Mouse (Mus musculus) adrenal gland, postnatal 10 days (tissue): ENCODE measurements at regions not wholly inside any gene's neighbourhood (a gene's known extent, or its start where the extent isn't known, plus 50 kb on each side); places are given as distances from the start of the nearest gene placed in this dataset.
"Not testable (repeated sequence)": the region's sequence is repeated elsewhere in the genome, so short reads cannot be mapped to it uniquely, and the experiment has no call there.

ENCODE experiments used
- DNase-seq: peaks from one replicate; pipeline ENCODE4 v3.0.0; 2021; ENCODE audit warnings: mixed read lengths

DNA sequence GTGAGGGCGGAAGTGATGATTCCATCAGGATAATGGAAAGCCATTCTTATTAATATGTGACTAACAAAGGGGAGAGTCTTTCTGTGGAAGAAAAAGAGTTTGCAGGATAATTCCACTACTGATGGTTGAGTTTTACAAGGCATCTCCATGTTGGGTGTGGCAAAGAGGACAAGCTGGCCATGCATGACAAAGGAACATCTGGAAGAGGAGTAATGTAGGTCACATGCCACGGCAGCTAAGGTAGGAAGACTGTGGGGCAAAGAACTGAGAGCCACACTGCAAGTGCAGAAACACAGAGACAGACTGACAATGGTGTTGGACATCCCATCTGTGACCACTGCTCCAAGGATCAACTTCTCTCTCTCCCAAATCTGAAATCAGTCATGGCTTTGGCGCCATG, 196.4 kb upstream of the Gdi2 start:
- DNase-seq, result no peak

DNA sequence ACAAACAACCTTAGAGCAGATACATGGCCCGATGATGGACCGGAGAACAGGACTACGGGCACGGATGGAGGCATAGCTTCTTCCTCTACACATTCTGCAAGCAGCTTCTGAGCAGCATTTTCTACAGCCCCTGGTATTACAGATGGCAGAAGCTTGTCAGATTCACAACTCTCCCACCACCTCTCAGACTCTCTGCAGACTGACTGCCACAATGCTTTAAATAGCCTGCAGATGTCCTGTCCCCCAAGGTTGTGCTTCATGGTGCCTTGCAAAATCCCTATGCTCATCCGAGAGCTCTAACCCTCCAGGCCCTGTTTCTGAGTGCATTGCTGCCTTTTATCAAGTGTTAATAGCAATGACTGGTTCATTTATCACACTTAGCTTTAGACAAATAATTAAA, 194.3 kb upstream of the Gdi2 start:
- no peak for DNase-seq

DNA sequence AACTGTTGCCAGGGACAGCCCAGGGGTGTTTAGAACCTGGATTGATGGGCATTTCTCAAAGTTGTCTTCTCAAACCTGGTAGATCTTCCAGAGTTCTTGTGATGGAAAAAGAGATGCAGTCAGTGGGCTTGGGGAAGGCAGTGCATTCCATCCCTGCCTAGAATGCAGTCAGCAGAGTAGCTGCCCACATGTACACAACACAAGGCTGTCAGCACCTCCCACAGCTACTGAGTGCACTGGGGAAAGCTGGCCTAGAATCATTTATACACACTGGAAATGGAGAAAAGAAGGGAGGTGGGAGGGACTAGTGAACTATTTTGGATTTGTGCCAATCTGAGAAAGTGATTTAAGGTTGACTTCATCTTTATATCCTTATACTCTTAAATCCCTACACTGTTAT, 183.0 kb upstream of the Gdi2 start:
- not testable (repeated sequence) for DNase-seq

DNA sequence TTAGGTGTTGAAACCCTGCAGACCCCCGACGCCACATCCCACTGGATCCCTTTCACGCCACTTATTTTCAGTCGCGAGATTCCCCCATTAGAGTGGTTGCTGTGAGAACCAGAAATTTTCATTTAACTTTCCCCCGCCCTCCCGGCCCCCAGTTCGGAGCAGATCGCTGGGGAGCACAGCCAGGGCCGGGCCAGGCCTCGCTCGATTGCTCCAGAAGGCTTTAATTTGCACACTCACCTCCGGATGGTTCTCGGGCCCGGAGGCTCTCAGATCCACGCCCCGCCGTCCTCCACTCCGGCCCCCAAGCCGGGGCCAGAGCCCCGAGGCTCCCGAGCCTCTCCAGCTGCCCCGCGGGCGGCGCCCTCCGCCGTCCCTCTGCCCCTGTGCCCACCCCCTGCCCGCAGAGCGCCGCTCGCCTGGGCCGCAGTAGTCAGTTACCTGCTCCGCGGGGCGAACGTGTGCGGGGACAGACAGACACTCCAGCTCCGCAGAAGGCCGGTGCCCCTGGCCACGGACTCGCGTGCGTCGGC, 179.7 kb upstream of the Gdi2 start:
- DNase-seq, result peak; percentile 2

DNA sequence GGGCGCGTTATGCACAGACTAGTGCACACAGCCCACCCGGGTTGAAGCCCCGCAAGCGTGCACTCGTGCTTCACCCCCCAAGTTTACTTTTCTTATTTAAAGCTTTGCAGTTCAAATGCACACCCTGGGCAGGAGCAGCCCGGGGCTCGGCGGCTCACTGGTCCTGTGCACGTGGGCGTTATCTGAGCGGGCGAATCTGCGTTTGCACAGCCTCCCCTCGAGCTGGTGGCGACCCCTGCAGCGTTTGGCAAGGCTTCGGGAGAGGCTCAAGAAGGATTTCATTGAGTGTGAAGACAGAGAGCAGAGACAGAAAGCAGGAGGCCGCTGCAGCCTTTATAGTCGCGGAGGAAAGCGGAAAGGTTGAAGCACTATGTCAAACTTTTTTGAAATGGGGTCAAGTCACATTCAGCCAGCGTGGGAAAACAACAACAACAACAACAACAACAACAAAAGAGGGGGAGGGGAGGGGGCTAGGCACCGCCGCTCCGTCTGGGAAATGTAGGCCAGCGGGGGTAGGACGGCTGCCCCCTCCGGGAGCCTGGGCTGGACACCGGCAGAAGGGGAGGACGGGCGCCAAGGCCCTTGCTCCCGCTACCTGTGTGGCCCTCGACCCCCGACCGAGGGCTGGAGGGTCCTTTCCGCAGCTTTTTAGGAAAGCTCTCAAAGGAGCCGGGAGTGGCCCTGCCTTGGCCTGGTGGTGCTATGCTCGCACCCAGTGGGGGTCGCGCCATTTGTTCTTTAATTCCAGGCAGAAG, 178.7 kb upstream of the Gdi2 start:
- DNase-seq, result peak; percentile 12

DNA sequence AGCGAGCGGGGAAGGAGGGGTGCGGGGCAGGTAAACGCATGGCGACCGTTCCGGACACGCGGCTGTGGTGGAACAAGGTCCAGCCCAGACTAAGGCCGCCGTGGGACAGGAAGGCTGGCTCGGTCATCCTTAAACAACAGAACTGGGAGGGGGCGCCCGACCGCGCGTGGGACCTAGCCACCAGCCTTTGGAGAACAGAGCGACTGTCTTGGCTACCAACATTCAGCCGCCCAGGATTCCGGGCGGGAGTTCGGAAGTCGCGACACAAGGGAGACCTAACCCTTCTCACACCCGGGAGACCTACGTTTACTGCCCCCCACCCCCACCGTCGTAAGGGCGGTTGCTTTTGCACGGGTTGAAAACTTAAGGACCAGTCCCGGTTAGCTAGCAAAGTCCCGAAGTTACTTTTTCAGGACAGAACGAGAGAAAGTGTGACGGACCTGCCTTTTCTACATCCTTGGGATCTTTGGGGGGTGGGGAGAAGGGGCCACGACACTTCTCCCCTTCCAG, 178.1 kb upstream of the Gdi2 start:
- peak; percentile 36 for DNase-seq

DNA sequence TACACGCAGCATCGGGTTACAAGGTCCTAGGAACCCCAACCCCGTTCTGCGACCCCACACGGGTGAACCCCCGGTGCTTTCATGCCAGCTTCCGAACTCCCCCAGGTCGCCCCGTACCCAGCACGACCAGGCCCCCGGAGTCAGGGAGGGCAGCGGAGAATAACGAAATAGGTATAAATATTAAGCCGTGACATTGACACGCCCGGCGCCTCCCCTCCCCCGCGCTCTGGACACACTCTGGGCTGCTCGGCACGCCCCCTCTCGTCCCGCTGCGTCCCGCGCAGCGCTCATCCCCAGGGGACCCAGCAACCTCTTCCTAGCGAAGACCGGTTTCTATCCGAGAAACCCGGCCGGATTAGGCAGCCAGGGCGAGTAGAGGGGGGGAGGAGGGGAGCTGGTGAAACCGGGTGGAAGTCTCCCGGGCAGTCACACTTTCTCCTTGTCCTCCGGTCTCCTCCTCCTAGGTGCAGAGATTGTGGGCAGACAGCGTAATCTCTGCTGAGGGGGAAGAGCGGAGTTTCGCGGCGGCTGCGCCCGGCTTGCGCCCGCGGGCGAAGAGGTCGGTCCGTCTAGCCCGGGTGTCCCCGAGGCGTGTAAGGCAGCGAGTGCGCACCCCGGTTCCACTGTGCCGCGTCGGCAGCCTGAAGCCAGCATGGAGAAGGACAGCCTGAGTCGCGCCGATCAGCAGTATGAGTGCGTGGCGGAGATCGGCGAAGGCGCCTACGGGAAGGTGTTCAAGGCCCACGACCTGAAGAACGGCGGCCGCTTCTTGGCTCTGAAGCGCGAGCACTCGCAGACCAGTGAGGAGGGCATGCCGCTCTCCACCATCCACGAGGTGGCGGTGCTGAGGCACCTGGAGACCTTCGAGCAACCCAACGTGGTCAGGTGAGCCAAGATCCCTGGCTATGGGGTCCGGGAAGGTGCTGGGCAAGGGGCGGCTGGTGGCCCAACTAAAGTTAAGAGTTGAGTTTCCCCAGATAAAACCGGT, 177.1 kb upstream of the Gdi2 start:
- DNase-seq, result peak; percentile 37

DNA sequence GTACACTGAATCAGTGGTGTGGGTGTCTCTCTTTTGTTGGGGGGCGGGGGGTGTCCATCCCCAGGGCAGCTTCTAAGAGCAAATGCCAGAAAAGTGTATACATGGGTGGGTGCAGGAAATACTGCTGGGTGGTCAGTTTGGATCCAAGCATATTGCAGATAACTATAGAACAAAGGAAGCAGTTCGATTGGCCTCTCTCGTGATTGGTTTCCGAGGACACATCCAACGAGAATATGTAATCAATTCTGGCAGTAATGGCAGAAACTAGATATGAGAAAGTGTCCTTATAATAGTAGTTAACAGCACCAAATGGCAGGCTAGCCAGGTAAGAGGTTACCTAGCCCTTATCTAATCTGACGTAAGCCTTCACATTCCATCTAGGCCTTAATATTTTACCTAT, 165.2 kb upstream of the Gdi2 start:
- no peak for DNase-seq

DNA sequence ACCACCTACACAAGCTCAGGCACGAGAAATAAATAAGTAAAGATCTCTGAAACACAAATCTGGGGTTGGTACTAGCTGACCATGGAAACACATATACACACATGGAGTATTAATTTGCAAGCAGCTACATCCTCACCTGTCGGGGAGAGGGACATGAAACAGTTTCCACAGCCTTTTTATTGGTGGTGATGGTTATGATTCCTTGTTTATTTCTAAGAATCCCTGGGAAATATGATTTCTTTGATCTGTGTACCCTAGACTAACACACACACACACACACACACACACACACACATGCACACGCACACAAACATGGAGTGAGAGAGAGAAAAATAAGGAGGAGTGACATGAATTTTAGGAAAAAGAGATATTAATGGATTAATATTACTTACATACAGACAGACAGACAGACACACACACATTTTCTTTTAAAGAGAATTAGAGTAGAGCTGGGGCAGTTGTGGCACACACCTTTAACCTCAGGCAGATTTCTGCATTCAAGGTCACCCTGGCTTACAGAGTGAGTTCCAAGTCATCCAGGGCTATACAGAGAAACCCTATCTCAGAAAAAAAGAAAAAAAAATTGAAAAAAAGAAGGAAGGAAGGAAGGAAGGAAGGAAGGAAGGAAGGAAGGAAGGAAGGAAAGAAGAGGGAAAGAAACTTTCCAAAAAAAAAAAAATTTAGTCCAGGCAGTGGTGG, 164.2 kb upstream of the Gdi2 start:
- not testable (repeated sequence) for DNase-seq

DNA sequence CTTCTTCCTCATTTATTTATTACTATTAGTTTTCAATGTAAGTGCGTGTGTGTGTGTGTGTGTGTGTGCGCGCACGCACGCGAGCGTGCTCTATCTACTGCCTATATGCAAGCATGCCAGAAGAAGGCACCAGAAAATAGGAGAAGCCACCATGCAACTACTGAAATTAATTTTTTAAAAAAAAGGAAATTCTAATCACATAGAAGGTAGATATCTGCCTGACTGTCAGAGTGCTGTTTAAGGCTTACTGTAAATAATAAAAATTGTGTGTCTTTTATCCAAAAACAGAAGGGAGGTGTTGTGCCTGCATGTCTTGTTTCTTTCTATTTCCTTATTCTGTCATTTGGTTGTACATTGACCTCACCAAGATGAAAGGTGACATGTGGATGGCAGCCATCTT, 163.1 kb upstream of the Gdi2 start:
- no peak for DNase-seq

DNA sequence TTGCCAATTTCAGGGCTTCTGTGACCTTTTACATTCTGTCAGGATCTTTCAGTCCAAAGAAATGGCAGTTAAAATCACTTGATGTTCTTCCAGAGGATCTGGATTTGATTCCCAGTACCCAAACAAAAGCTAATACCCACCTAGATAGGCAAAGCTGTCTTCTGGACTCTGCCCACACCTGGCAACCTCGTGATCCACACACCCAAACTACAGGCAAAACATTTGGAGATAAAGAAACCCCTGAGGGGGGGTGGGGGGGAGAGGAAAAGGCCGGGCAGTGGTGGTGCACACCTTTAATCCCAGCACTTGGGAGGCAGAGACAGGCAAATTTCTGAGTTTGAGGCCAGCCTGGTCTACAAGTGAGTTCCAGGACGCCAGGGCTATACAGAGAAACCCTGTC, 160.1 kb upstream of the Gdi2 start:
- not testable (repeated sequence) for DNase-seq

DNA sequence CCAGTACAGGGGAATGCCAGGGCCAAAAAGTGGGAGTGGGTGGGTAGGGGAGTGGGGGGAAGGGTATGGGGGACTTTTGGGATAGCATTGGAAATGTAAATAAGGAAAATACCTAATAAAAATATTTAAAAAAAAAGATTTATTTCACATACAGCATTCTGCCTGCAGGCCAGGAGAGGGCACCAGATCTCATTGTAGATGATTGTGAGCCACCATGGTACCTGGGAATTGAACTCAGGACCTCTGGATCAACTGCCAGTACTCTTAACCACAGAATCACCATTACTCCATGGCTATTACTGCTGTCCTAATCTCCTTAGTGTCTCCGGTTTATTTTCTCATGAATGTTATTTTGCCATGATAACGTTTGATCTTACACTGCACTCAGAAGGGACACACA, 132.1 kb upstream of the Gdi2 start:
- DNase-seq, result not testable (repeated sequence)

DNA sequence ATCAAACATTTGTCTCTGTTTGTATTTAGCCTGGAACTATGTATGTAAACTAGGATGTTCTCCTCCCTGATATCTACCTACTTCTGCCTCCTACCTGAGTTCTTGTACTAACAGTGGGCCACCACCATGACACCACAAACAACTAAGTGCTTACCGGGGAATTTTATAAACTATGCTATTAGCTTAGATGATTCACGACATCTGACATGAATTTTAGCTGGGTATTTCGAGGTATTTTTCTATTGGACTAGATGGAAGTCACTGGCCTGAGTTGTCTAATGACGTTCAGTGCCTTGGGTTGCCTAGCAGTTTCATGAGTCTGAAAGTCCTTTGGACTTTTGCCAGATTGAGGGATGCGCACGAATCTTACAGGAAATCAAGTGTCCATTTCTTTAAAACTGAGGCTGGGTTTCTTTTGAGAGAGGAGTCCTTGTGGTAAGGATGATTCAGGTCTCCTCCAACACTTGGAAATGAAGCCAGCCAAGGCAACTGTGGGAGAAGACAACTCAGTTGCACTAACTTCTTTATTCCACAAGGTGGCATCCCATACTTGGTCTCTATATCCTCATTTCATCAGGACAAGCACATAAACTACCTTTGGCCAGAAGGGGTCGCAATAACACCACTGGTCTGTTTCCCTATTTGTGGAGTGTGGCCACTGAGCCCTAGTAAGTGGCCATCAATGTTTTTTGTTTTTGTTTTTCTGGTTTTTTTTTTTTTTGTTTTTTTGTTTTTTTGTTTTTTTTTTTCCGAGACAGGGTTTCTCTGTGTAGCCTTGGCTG, 131.4 kb upstream of the Gdi2 start:
- DNase-seq, result peak; percentile 84

DNA sequence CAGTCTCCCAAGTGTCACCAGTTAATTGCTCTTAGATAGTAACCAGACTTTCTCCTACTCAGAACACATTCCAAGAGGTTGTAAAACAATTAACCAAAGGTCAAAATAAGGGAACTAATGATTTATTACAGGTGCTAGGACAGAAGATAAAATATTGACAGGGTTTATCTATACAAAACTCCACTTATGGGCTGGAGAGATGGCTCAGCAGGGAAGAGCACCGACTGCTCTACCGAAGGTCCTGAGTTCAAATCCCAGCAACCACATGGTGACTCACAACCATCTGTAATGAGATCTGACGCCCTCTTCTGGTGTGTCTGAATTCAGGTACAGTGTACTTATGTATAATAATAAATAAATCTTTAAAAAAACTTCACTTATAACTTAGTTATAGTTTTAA, 127.6 kb upstream of the Gdi2 start:
- not testable (repeated sequence) for DNase-seq

DNA sequence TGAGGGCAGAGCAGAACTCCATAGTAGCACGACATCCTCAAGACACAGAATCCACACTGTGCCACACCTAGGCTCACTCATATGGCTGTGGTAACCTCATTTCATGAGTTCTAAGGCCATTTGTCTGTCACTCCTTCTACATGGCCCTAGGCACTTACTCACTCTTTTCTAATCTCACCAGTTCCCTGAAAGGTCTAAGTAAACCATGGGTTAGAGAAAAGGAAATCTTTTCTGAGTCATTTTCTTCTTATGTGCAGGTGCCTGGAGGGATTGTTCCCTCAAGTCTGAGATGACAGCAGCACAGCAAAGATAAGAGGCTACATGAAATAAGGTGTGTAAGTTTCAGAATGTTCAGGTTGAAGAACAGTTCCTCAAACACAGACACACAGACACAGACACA, 120.8 kb upstream of the Gdi2 start:
- DNase-seq, result no peak

DNA sequence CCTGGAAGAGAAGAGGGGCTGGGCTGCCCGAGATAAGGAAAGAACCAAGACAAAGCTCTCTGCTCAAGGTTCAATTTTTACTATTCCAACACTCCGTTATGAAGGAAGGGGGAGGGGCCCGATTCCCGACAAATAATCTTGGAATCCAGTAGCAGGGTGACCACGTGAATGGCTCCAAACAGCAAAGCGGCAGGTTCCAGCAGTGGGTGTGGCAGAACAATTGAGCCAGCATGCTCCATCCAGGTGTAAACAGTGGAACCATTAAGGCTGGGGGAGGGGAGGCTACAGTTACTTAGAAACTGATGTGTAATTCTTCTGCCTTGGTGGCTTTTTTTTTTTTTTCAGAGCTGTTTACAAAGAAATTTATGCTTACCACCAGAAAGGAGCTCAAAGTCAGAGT, 82.5 kb upstream of the Gdi2 start:
- not testable (repeated sequence) for DNase-seq

DNA sequence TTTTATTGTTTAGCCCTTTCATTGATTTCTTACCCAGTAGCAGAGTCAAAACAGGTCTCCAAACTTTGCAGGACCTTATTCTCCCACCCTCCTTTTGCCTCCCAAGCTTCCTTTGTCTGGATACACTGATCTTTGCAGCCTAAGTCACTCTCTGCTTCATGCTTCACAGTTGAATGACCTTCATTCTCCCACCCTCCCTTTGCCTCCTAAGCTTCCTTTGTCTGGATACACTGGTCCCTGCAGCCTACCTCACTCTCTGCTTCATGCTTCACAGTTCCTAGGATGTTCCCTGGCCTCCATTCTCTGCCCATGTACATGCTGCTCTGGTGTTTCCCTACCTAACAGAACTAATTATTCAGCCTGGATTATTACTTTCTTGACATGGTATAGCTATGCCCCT, 61.0 kb upstream of the Gdi2 start:
- DNase-seq, result no peak

DNA sequence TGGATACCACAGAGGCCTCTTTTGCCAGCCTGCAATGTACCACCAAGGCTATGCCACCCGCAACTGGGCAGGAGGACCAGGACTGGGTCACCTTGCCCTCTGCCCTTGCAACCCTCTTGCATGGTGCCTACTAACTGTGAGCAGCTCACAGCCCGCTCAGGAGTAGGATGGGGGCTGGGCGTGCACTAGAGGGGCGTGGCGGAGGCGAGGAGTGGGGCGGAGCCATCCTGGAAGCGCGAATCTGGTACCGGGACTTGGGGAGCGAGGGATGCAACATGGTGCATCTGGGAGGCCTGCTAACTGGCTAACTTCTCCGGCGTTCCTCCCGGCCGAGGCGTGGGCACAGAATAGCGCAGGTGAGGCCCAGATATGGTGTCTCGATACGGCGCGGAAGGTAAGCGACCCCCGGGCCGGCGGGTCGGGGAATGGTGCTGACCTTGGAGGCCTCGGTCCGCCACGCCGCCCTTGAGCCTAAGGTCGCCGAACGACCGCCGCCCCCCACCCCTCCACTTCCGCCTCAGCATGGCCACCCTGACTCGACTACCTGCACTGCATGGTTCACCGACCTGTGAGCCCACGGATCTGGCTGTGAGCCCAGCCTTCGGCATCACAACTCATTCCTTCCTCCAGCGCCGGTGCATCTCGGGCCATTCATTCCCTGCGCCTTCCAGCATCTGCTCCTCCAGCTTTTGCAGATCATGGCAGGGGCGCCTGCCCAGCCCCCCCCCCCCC, 59.7 kb upstream of the Gdi2 start:
- peak; percentile 72 for DNase-seq
